Mouse (Mus musculus) neural tube, embryonic 13.5 days (tissue): ENCODE results near the gene Gcnt4. TPM values are rescaled to one million over a fixed set of nuclear protein-coding genes. Genes with fewer than 3 reads are reported as not detected.
A peak's percentile ranks its signal among the peaks of the same experiment; 100 is the strongest.
"Not testable (repeated sequence)": the region's sequence is repeated elsewhere in the genome, so short reads cannot be mapped to it uniquely, and the experiment has no call there.

Experiments used
- ATAC-seq: fragments of 200-750 bp; cut with Nextera tagmentation; 2 replicates; pipeline ENCODE4 v1.8.0; 2017; ENCODE audit warnings: low read depth, mild to moderate bottlenecking, moderate TSS enrichment, moderate library complexity
- H3K27ac ChIP-seq: fragments of 300-500 bp; sonication (generic); replicated peaks from 2 replicates; pipeline ENCODE4 v1.5.1; 2015; ENCODE audit warnings: moderate library complexity, mild to moderate bottlenecking, inconsistent platforms
- H3K27me3 ChIP-seq: fragments of 300-500 bp; sonication (generic); 2 replicates; pipeline ENCODE4 v1.6.1; 2015; ENCODE audit warnings: mild to moderate bottlenecking, inconsistent platforms
- H3K36me3 ChIP-seq: fragments of 300-500 bp; sonication (generic); 2 replicates; pipeline ENCODE4 v1.6.1; 2015; ENCODE audit warnings: mild to moderate bottlenecking, inconsistent platforms
- H3K4me1 ChIP-seq: fragments of 300-500 bp; sonication (generic); replicated peaks from 2 replicates; pipeline ENCODE4 v1.6.1; 2015; ENCODE audit warnings: inconsistent platforms
- H3K4me2 ChIP-seq: fragments of 300-500 bp; sonication (generic); 2 replicates; pipeline ENCODE4 v1.6.1; 2015; ENCODE audit warnings: inconsistent platforms, mild to moderate bottlenecking, moderate library complexity
- H3K4me3 ChIP-seq: fragments of 300-500 bp; sonication (generic); 2 replicates; pipeline ENCODE4 v1.5.1; 2015; ENCODE audit warnings: mild to moderate bottlenecking, inconsistent platforms
- H3K9ac ChIP-seq: fragments of 300-500 bp; sonication (generic); 2 replicates; pipeline ENCODE4 v1.6.1; 2015; ENCODE audit warnings: moderate library complexity, mild to moderate bottlenecking, inconsistent platforms
- H3K9me3 ChIP-seq: fragments of 300-500 bp; sonication (generic); 2 replicates; pipeline ENCODE4 v1.6.1; 2016; ENCODE audit warnings: inconsistent platforms
- WGBS: fragments of 180-500 bp; shearing (Covaris S2); methylation state at CpG from one replicate; pipeline ENCODE4 v1.1.7; 2015; 5-methylcytosine and 5-hydroxymethylcytosine counted together
- polyA plus RNA-seq: library from polyadenylated mRNA; unstranded; fragments of >200 nt; fragmentation: Nextera tagmentation; extraction: Ambion mirVana; gene quantifications from 2 replicates; pipeline ENCODE4 v1.2.1, GENCODE M21; 2015

The Gcnt4 gene
- polyA plus RNA-seq, result 0.10 and 0.30 TPM in 2 replicates

- Histone ChIP-seq H3K27ac (no peak within 1 kb of the TSS), H3K4me2 (peak within 1 kb of the TSS; percentile 94), H3K4me1 (peaks cover 16% of the 10 kb centered on the region), H3K36me3 (no peaks in the 10 kb centered on the region), H3K4me3 (peak within 1 kb of the TSS; percentile 60), H3K9ac (peak within 1 kb of the TSS; percentile 71), H3K27me3 (peaks cover 43% of the 10 kb centered on the region), H3K9me3 (no peaks in the 10 kb centered on the region)
- WGBS, result 14% methylated on average over 41 of the region's 56 CpGs
- ATAC-seq, result peak; percentile 80
Measured at GRCm38 (mm10) chr13:96923999-96924961, at the start of gene Gcnt4. Gene Gcnt4 (plus strand): TSS chr13:96924689.

- Histone ChIP-seq H3K36me3 (no peaks in the 10 kb centered on the region), H3K4me1 (no peaks in the 10 kb centered on the region), H3K4me2 (no peak overlapping the region), H3K27me3 (no peaks in the 10 kb centered on the region), H3K4me3 (no peak overlapping the region), H3K9ac (no peak overlapping the region), H3K27ac (no peak overlapping the region), H3K9me3 (no peaks in the 10 kb centered on the region)
- 76% methylated on average over 12 of the region's 12 CpGs for WGBS
- ATAC-seq, result no peak
Measured at GRCm38 (mm10) chr13:96878220-96879057, 46.0 kb upstream of the Gcnt4 start.

- H3K9ac ChIP-seq, result no peak overlapping the region
- no peaks in the 10 kb centered on the region for H3K9me3 ChIP-seq
- H3K27me3 ChIP-seq, result no peaks in the 10 kb centered on the region
- WGBS, result 29% methylated on average over 1 of the region's 1 CpGs
- no peaks in the 10 kb centered on the region for H3K36me3 ChIP-seq
- no peak for ATAC-seq
- H3K4me1 ChIP-seq, result no peaks in the 10 kb centered on the region
- H3K27ac ChIP-seq, result no peak overlapping the region
- no peak overlapping the region for H3K4me3 ChIP-seq
- H3K4me2 ChIP-seq, result no peak overlapping the region
Measured at GRCm38 (mm10) chr13:96884534-96884933, 40.0 kb upstream of the Gcnt4 start.

- Histone ChIP-seq H3K36me3 (no peaks in the 10 kb centered on the region), H3K27me3 (no peaks in the 10 kb centered on the region), H3K9ac (no peak overlapping the region), H3K27ac (no peak overlapping the region), H3K4me2 (no peak overlapping the region), H3K9me3 (no peaks in the 10 kb centered on the region), H3K4me1 (no peaks in the 10 kb centered on the region), H3K4me3 (no peak overlapping the region)
- WGBS, result 57% methylated on average over 2 of the region's 2 CpGs
- no peak for ATAC-seq
Measured at GRCm38 (mm10) chr13:96889985-96890384, 34.5 kb upstream of the Gcnt4 start.

GRCm38 (mm10) chr13:96895144-96895543, 29.3 kb upstream of the Gcnt4 start:
- no peaks in the 10 kb centered on the region for H3K4me1 ChIP-seq
- WGBS, result 78% methylated on average over 2 of the region's 2 CpGs
- H3K27me3 ChIP-seq, result no peaks in the 10 kb centered on the region
- no peak overlapping the region for H3K4me3 ChIP-seq
- no peak overlapping the region for H3K27ac ChIP-seq
- ATAC-seq, result no peak
- H3K9ac ChIP-seq, result no peak overlapping the region
- no peaks in the 10 kb centered on the region for H3K9me3 ChIP-seq
- no peaks in the 10 kb centered on the region for H3K36me3 ChIP-seq
- H3K4me2 ChIP-seq, result no peak overlapping the region

GRCm38 (mm10) chr13:96906717-96907116, 17.8 kb upstream of the Gcnt4 start:
- ATAC-seq, result no peak

GRCm38 (mm10) chr13:96911202-96911601, 13.3 kb upstream of the Gcnt4 start:
- Histone ChIP-seq H3K27me3 (no peaks in the 10 kb centered on the region), H3K4me3 (no peak overlapping the region), H3K9me3 (no peaks in the 10 kb centered on the region), H3K9ac (no peak overlapping the region), H3K36me3 (no peaks in the 10 kb centered on the region), H3K27ac (no peak overlapping the region), H3K4me1 (no peaks in the 10 kb centered on the region), H3K4me2 (no peak overlapping the region)
- 90% methylated on average over 3 of the region's 3 CpGs for WGBS
- ATAC-seq, result no peak

More at GRCm38 (mm10) chr13:96906717-96907116, 17.8 kb upstream of the Gcnt4 start:
- no peak overlapping the region for H3K9ac ChIP-seq
- no peak overlapping the region for H3K4me2 ChIP-seq
- no peaks in the 10 kb centered on the region for H3K27me3 ChIP-seq
- H3K4me1 ChIP-seq, result no peaks in the 10 kb centered on the region
- H3K36me3 ChIP-seq, result no peaks in the 10 kb centered on the region
- H3K27ac ChIP-seq, result no peak overlapping the region
- H3K9me3 ChIP-seq, result no peaks in the 10 kb centered on the region
- no peak overlapping the region for H3K4me3 ChIP-seq
- WGBS, result 66% methylated on average over 3 of the region's 3 CpGs

GRCm38 (mm10) chr13:96923134-96923533, 1.4 kb upstream of the Gcnt4 start:
- H3K4me2 ChIP-seq, H3K4me3 ChIP-seq, H3K36me3 ChIP-seq, H3K9me3 ChIP-seq, ATAC-seq, H3K9ac ChIP-seq, H3K27ac ChIP-seq: not testable (repeated sequence)
- 93% methylated on average over 4 of the region's 4 CpGs for whole genome bisulfite sequencing
- peaks cover 43% of the 10 kb centered on the region for H3K27me3 ChIP-seq
- peaks cover 16% of the 10 kb centered on the region for H3K4me1 ChIP-seq

- Histone ChIP-seq H3K4me2 (peak overlapping the region; percentile 94), H3K9me3 (no peaks in the 10 kb centered on the region), H3K4me1 (peaks cover 16% of the 10 kb centered on the region), H3K27ac (no peak overlapping the region), H3K36me3 (no peaks in the 10 kb centered on the region), H3K9ac (peak overlapping the region; percentile 71), H3K4me3 (peak overlapping the region; percentile 60), H3K27me3 (peaks cover 43% of the 10 kb centered on the region)
- WGBS, result under 1% methylated on average over 53 of the region's 53 CpGs
- peak; percentile 73 for ATAC-seq
Measured at GRCm38 (mm10) chr13:96924985-96925745, 676 bp downstream of the Gcnt4 start.

GRCm38 (mm10) chr13:96925991-96926725, 1.7 kb downstream of the Gcnt4 start:
- 49% methylated on average over 10 of the region's 10 CpGs for WGBS
- H3K4me3 ChIP-seq, result no peak overlapping the region
- ATAC-seq, result no peak
- H3K4me2 ChIP-seq, result peak overlapping the region; percentile 94
- H3K36me3 ChIP-seq, result no peaks in the 10 kb centered on the region
- H3K9me3 ChIP-seq, result no peaks in the 10 kb centered on the region
- peaks cover 43% of the 10 kb centered on the region for H3K27me3 ChIP-seq
- H3K9ac ChIP-seq, result no peak overlapping the region
- H3K4me1 ChIP-seq, result peaks cover 16% of the 10 kb centered on the region
- H3K27ac ChIP-seq, result no peak overlapping the region

GRCm38 (mm10) chr13:96927781-96928180, 3.3 kb downstream of the Gcnt4 start:
- ATAC-seq, result no peak
- Histone ChIP-seq H3K36me3 (no peaks in the 10 kb centered on the region), H3K4me2 (no peak overlapping the region), H3K9me3 (no peaks in the 10 kb centered on the region), H3K27me3 (peaks cover 43% of the 10 kb centered on the region), H3K27ac (no peak overlapping the region), H3K4me1 (peaks cover 16% of the 10 kb centered on the region), H3K4me3 (no peak overlapping the region), H3K9ac (no peak overlapping the region)
- WGBS, result 94% methylated on average over 1 of the region's 1 CpGs
